Mouse (Mus musculus) layer of hippocampus, adult 8-10 months (tissue): Measurements from ENCODE around the gene Sec31b. TPM values are rescaled to one million over a fixed set of nuclear protein-coding genes. Genes with fewer than 3 reads are reported as not detected.

Experiments used
- DNase-seq, 2 experiments: peaks; one replicate each; pipeline ENCODE4 v3.0.0; 2022; ENCODE audit warnings: low spot score in 2 of 2
- total RNA-seq, 4 experiments: library from RNA; stranded (reverse); gene quantifications; 2 replicates each; pipeline ENCODE4 v1.2.4; 2022

Gene Sec31b
- total RNA-seq, 4 experiments from 2014 or later: 0.23 to 0.63 (median 0.33) TPM

DNA sequence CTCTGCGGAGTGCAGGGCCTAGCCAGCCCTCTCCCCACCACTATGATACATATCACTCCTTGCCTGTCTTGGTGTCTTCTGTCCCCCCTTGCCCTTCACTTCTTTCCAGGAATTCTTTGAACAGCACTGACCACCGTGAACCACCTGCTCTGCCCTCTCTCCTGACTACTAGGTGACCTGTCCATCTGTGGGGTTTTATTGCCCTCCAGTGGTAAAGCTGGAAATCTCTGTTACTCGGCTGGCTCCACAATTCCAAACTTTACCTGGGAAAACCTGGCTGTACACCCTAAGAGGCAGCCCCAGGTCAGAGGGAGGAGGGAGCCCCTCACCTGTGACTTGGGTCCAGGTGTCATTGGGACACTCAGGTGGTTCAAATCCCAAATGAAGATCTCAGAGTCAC, 10.3 kb downstream of the Sec31b start:
- DNase-seq: no peak

DNA sequence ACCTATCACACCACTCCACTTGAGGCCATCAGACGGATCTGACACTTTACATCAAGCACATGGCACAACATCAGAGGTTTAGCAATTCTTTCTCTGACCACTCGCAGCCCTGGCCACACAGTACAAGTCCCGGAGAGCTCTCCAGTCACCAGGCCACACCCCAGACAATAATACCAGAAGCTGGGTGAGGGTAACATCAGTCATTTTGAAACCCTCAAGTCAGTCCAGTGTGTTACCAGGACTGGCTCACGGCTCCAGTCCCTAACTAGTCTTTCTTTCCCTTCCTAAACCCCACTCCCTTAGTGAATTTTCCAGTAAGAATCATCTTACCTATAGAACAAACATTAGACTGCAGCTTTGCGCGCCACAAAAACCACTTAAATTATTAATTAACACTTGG, 15.6 kb downstream of the Sec31b start:
- DNase-seq: no peak

DNA sequence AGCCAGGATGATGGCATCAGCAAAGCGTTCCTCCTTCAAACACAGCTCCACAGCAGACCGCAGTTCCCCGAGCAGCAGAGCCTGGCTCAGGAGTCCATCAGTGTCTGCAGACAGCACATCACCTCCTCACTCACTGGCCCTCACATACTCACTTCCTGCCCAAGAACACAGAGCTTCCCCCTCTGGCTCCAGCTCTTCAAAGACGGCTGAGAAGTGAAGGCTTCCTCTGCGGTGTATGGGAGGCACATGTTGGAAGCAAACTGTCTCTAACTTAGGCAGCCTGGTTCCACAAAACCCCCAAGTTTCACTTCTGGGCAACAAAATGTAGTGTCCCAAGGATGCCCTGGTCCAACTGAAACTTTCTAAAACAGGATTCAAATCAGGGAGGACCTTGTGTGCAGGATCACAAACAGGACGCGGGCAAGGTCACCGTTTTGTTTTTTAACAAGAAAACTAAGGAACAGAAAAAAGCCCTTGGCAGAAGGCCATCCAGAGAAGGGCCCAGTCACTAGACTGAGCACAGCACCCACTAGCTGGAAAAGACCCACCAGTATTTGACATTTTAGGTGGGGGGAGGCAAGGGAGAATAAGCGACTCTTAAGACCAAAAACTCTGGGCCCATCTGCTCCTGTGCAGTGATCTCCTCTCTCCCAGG, 20.0 kb downstream of the Sec31b start:
- no peak for DNase-seq

DNA sequence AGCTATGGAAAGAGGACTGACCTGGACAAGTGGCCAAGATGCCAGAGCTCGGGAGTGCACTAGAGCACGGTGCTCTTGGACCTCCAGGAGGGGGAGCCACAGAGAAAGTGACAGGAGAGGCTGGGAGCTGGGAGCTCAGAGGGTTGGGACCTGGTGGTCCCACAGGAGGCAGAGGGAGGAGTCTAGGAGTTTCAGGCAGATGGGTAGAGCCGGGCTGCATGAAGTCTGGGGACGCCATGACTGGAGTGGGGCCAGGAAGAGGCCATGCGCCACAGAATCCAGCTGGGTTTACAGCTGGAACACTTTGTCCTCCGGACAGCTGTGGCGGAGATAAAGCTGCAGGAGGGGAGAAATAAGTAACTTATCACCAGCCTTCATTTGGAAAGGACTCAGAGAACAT, 26.5 kb downstream of the Sec31b start:
- no peak for DNase-seq

GRCm38 (mm10) chr19:44517996-44518768, 27.5 kb downstream of the Sec31b start:
- DNase-seq: no peak

- DNase-seq: no peak
Observed at GRCm38 (mm10) chr19:44515769-44516168, 29.9 kb downstream of the Sec31b start.

- no peak for DNase-seq
Observed at GRCm38 (mm10) chr19:44514521-44515451, 30.9 kb downstream of the Sec31b start.

DNA sequence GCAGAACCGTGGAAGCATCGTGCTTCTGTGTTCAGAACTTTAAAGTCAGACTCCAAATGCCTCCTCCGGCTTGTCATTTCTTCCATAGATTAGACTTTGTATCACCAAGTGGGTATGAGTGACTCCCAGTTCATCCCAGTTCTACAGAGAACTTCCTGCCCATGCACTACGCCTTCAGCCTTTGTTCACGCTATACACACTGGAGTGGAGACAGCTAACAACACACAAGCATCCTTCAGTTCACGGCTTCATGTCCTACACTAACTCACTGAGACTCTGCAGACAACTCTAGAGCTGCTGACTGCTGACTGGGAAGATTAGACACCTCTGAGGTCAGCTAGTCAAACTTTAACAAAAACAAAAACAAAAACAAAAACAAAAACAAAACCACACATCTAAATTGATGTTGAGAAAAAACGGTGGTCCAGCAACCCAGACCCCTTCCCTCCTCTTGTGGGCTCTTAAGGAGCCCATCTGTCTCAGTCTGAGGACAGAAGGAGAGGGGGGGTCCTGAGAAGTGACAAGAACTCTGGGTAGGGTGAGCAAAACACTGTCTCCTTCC, 31.7 kb downstream of the Sec31b start:
- no peak for DNase-seq

- DNase-seq: no peak
Observed at GRCm38 (mm10) chr19:44513054-44513833, 32.4 kb downstream of the Sec31b start.

- no peak for DNase-seq
Observed at GRCm38 (mm10) chr19:44512601-44513000, 33.1 kb downstream of the Sec31b start.

DNA sequence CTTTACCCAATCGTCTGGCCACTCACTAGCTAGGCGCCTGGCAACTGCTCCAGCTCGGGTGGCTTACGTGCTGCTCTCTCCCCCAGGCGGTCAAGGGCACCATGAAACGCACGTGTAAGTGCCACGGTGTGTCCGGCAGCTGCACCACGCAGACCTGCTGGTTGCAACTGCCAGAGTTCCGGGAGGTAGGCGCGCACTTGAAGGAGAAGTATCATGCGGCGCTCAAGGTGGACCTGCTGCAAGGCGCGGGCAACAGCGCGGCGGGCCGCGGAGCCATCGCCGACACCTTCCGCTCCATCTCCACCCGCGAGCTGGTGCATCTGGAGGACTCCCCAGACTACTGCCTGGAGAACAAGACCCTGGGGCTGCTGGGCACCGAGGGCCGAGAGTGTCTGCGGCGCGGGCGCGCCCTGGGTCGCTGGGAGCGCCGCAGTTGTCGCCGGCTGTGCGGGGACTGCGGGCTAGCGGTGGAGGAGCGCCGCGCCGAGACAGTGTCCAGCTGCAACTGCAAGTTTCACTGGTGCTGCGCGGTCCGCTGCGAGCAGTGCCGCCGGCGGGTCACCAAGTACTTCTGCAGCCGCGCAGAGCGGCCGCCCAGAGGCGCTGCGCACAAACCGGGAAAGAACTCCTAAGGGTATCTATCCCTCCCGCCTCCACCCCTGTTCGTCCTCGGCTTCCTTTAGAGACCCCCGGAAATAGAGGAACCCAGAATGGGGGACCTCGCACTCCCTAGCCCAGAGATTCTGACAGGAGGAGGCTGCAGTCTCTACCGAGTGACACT, 34.0 kb downstream of the Sec31b start:
- DNase-seq: peak in 1 of 2 experiments; percentile 6

GRCm38 (mm10) chr19:44510534-44511175, 35.0 kb downstream of the Sec31b start:
- DNase-seq: no peak

- no peak for DNase-seq
Observed at GRCm38 (mm10) chr19:44502741-44503140, 42.9 kb downstream of the Sec31b start.

- DNase-seq: no peak
Observed at GRCm38 (mm10) chr19:44501925-44502324, 43.7 kb downstream of the Sec31b start.

DNA sequence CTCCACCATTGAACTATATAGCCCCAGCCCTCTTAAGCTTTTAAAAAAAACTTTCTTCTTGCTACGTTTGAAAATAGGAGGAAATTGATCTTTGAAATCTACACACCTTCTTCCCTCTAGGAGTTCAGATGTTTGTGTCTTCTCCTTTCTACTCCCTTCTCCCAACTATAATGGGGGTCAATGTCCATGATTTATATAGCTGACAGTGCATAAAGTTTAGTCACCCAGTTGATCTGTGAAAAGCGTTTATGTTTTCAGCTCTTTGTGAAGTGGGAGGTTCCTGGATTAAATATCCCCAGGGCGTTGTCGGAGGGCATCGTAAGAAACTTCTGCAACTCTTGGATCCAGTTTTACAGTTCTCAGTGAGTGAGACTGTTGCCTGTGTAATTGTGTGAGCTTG, 45.4 kb downstream of the Sec31b start:
- no peak for DNase-seq

DNA sequence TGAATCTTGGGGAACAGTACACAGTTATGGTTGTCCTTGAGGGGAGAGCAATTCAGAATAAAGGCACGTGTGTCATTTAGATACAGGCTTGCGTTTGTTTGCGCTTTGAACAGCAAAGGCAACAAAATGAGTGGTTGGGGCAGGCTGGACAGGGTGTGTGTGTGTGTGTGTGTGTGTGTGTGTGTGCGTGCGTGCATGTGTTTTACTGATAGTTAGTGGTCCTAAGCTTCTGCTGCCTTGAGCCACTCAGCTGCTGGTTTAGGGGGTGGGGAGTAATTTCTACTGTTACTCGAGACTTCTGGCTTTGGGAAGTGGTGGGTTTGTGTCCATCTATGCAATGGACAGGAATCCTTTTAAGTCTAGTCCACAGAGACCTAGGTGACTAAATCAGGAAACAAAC, 46.7 kb downstream of the Sec31b start:
- no peak for DNase-seq

GRCm38 (mm10) chr19:44496941-44497340, 48.7 kb downstream of the Sec31b start:
- no peak for DNase-seq

GRCm38 (mm10) chr19:44496511-44496910, 49.2 kb downstream of the Sec31b start:
- no peak for DNase-seq

DNA sequence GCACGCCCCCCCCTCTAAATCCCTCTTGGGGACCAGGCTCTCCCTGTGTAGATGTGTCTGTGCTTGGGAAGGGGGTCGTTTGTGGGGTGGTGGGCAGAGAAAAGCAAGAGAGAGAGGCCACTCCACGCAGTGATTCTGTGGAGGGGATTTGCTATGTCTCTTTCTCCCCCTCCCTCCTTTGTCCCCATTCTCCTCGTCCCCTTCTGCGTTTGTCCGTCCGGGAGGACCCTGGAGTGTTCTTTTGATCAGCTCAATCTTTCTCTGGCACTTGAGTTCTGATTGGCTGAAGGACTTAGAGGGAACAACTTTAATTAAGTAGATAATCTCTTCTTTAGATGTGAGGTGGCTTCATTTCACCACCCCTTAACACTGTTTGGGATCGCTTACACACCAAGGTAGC, 52.5 kb downstream of the Sec31b start, which contains the start of gene Wnt8b:
Wnt8b (plus strand) TSS at position 345 of the 400 bp plus-strand sequence.
- no peak for DNase-seq
